Mouse (Mus musculus) heart, embryonic 15.5 days (tissue): ENCODE results near the gene Mapk1ip1l. TPM values are rescaled to one million over a fixed set of nuclear protein-coding genes. Genes with fewer than 3 reads are reported as not detected.
"Not testable (repeated sequence)": the region's sequence is repeated elsewhere in the genome, so short reads cannot be mapped to it uniquely, and the experiment has no call there.

Experiments used
- ATAC-seq: fragments of 200-750 bp; cut with Nextera tagmentation; replicated peaks from 2 replicates; pipeline ENCODE4 v1.8.0; 2017; ENCODE audit warnings: low read depth, moderate TSS enrichment; ENCODE audit not compliant: insufficient number of reproducible peaks, insufficient read depth, low FRiP score
- H3K27ac ChIP-seq: fragments of 300-500 bp; sonication (generic); 2 replicates; pipeline ENCODE4 v1.5.1; 2015; ENCODE audit warnings: mild to moderate bottlenecking, inconsistent platforms
- H3K27me3 ChIP-seq: fragments of 300-500 bp; sonication (generic); 2 replicates; pipeline ENCODE4 v1.6.1; 2015; ENCODE audit warnings: inconsistent platforms
- H3K36me3 ChIP-seq: fragments of 300-500 bp; sonication (generic); 2 replicates; pipeline ENCODE4 v1.6.1; 2015; ENCODE audit warnings: mild to moderate bottlenecking, inconsistent platforms
- H3K4me1 ChIP-seq: fragments of 300-500 bp; sonication (generic); replicated peaks from 2 replicates; pipeline ENCODE4 v1.6.1; 2015; ENCODE audit warnings: inconsistent platforms
- H3K4me2 ChIP-seq: fragments of 300-500 bp; sonication (generic); 2 replicates; pipeline ENCODE4 v1.6.1; 2015; ENCODE audit warnings: inconsistent platforms, mild to moderate bottlenecking, moderate library complexity
- H3K4me3 ChIP-seq: fragments of 300-500 bp; sonication (generic); 2 replicates; pipeline ENCODE4 v1.5.1; 2015; ENCODE audit warnings: mild to moderate bottlenecking, inconsistent platforms
- H3K9ac ChIP-seq: fragments of 300-500 bp; sonication (generic); 2 replicates; pipeline ENCODE4 v1.6.1; 2015; ENCODE audit warnings: mild to moderate bottlenecking, inconsistent platforms
- H3K9me3 ChIP-seq: fragments of 300-500 bp; sonication (generic); replicated peaks from 2 replicates; pipeline ENCODE4 v1.6.1; 2016; ENCODE audit warnings: inconsistent platforms
- WGBS: fragments of 180-500 bp; shearing (Covaris S2); methylation state at CpG from one replicate; pipeline ENCODE4 v1.1.7; 2015; ENCODE audit warnings: mixed read lengths; 5-methylcytosine and 5-hydroxymethylcytosine counted together
- polyA plus RNA-seq: library from polyadenylated mRNA; unstranded; fragments of >200 nt; fragmentation: Nextera tagmentation; extraction: Ambion mirVana; gene quantifications from 2 replicates; pipeline ENCODE4 v1.2.1, GENCODE M21; 2015

Mapk1ip1l gene
- polyA plus RNA-seq, 1 experiment from 2014 or later: 35.9 TPM

DNA sequence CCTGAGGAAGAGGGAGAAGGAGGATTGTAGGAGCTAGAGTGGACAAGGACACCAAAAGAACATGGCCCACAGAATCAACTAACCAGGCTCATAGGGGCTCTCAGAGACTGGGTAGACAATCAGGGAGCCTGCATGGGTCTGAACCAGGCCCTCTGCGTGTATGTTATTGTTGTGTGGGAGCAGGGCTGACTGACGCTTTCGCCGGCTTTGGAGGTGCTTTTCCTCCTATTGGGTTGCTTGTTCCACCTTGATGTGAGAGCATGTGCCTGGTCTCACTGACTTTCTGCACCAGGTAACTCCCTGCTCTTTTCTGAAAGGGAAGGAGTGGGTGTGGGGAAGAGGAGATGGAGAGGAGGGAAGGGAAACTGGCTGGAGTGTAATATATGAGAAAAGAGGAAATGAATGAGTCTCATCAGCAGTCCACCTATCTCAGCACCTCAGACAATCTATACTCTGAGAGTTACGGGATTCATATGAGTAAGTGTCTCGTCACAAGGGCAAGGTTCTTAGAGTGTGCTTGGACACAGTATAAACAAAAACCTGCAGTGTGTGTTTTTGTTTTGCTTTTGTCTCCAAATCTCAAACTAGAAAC lies 6.8 kb downstream of the Mapk1ip1l start:
- no peaks in the 10 kb centered on the region for H3K9me3 ChIP-seq
- H3K36me3 ChIP-seq: no peaks in the 10 kb centered on the region
- no peaks in the 10 kb centered on the region for H3K27me3 ChIP-seq
- H3K4me1 ChIP-seq: peaks cover 11% of the 10 kb centered on the region
- ATAC-seq: no peak
- no peak overlapping the region for H3K27ac ChIP-seq
- no peak overlapping the region for H3K4me2 ChIP-seq
- no peak overlapping the region for H3K9ac ChIP-seq
- no peak overlapping the region for H3K4me3 ChIP-seq
- WGBS: 81% methylated on average over 6 of the region's 6 CpGs

DNA sequence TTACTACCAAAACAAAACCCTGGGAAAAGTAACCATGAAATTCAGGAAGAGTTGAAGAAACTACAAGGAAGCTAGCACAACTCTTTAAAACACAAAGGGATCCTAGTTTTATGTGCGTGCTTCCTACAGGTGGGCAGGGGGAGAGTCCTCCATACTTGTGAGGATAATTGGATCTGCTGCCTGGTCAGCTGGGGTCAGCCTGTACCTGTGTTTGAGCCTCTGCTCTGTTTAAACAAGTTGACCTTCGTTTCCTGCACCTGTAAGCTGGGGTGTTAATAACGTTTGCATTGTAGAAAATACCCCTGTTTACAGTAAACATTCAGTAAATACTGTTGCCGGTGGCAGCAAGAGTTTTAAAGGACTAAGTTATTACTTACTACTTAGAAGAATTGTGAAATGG lies 7.9 kb downstream of the Mapk1ip1l start:
- H3K9ac ChIP-seq: no peak overlapping the region
- H3K4me1 ChIP-seq: peaks cover 4% of the 10 kb centered on the region; the same call in 1 of the 2 replicates
- no peak for ATAC-seq
- no peak overlapping the region for H3K27ac ChIP-seq
- no peaks in the 10 kb centered on the region for H3K27me3 ChIP-seq
- no peak overlapping the region for H3K4me2 ChIP-seq
- no peak overlapping the region for H3K4me3 ChIP-seq
- H3K36me3 ChIP-seq: peaks cover 10% of the 10 kb centered on the region
- WGBS: 86% methylated on average over 4 of the region's 4 CpGs
- no peaks in the 10 kb centered on the region for H3K9me3 ChIP-seq

DNA sequence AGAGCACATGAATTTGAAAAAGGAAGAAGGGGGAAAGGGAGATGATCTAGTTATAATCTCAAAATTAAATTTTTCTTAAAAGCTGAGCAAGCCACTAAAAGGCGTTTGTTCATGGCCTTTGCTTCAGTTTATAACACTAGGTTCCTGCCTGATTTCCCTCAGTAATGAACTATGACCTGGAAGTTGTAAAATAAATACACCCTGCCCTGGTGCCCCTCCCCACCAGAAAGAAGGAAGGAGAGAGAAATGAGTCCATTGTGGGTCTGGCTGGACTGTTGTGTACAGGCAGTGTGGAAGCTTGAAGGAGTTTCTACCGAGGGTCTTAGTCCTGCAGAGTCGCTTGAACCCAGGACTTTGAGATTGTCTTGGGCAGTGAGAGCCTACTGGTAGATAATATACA lies 9.6 kb downstream of the Mapk1ip1l start:
- H3K36me3 ChIP-seq: peaks cover 24% of the 10 kb centered on the region
- no peak for ATAC-seq
- no peaks in the 10 kb centered on the region for H3K27me3 ChIP-seq
- 87% methylated on average over 3 of the region's 3 CpGs for WGBS
- peaks cover 4% of the 10 kb centered on the region; the same call in 1 of the 2 replicates for H3K4me1 ChIP-seq
- H3K27ac ChIP-seq: no peak overlapping the region
- H3K9me3 ChIP-seq: no peaks in the 10 kb centered on the region
- no peak overlapping the region for H3K4me2 ChIP-seq
- H3K9ac ChIP-seq: no peak overlapping the region
- no peak overlapping the region for H3K4me3 ChIP-seq

DNA sequence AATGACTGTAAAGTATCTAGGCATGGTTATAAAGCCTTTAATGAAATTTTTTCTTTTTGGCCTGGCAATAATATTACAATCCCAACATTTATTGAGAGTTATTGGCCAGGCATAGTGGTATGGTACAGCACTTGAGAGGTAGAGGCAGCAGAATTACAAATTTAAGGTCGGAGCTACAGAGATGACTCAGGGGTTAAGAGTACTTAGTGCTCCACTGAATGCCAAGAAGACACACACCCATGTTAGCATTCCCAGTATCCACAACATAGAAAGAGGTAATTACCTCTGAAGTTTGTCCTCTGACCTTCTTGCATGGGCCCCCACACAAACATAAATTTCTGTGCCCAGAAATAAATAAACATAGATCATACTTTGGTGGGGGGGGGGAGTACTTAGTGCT lies 11.0 kb downstream of the Mapk1ip1l start:
- H3K4me1 ChIP-seq: no peaks in the 10 kb centered on the region
- 88% methylated on average over 1 of the region's 1 CpGs for WGBS
- ATAC-seq: no peak
- H3K27me3 ChIP-seq: no peaks in the 10 kb centered on the region
- no peak overlapping the region for H3K9ac ChIP-seq
- no peaks in the 10 kb centered on the region for H3K9me3 ChIP-seq
- no peak overlapping the region for H3K27ac ChIP-seq
- no peak overlapping the region for H3K4me2 ChIP-seq
- H3K36me3 ChIP-seq: peaks cover 35% of the 10 kb centered on the region
- no peak overlapping the region for H3K4me3 ChIP-seq

DNA sequence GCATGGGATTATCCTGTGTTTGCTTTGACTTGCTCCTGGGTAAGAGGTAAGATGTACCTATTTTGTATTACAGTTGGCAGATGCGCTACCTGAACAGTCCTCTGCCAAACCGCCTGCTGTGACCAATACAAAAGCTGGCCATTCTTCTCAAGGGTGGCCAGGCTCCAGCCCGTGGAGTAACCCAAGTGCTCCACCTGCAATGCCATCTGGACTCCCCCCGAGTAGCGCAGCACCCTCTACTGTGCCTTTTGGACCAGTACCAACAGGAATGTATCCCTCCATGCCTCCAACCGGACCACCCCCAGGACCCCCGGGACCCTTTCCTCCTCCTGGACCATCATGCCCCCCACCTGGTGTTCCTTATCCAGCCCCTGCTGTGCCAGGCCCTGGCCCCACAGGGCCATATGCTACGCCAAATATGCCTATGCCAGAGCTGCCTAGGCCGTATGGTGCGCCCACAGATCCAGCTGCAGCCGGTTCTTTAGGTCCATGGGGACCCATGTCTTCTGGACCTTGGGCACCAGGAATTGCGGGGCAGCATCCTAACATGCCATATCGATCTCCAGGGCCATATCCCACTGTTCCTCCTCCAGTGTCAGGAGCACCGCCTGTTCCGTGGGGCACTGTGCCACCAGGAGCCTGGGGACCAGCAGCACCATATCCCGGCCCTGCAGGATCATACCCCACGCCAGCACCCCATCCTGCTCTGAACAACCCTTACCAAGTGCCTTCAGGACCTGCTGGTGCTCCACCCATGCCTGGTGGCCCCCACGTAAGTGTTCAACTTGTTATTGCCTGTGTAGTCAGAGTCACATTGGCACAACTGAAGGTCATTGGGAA lies 12.5 kb downstream of the Mapk1ip1l start:
- no peak overlapping the region for H3K4me2 ChIP-seq
- 94% methylated on average over 18 of the region's 18 CpGs for WGBS

DNA sequence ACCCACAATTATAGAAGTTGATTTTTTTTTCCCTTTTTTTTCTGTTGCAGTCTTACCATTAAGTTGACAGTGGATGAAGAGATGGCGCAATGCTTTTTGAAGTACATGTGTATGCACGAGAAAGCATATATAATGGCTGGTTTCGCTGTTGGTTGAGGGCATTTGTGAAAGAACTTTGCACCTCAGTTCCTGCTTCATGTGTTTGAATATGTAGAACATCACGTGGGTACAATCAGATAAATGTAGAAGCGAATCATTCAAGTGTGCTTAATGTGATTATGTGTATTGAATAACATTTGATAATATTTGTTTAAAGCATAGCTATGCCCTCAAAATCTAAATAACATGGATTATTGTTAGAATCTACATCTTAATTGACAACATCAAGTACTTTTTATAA lies 21.3 kb downstream of the Mapk1ip1l start:
- 90% methylated on average over 5 of the region's 5 CpGs for WGBS
- H3K4me2 ChIP-seq: no peak overlapping the region
- H3K4me1 ChIP-seq: no peaks in the 10 kb centered on the region
- no peak overlapping the region for H3K27ac ChIP-seq
- ATAC-seq: no peak
- H3K9ac ChIP-seq: no peak overlapping the region
- peaks cover 26% of the 10 kb centered on the region for H3K36me3 ChIP-seq
- H3K27me3 ChIP-seq: no peaks in the 10 kb centered on the region
- H3K4me3 ChIP-seq: no peak overlapping the region
- no peaks in the 10 kb centered on the region for H3K9me3 ChIP-seq

More for the DNA sequence above, 12.5 kb downstream of the Mapk1ip1l start:
- H3K27me3 ChIP-seq: no peaks in the 10 kb centered on the region
- no peaks in the 10 kb centered on the region for H3K4me1 ChIP-seq
- no peak for ATAC-seq
- no peak overlapping the region for H3K9ac ChIP-seq
- H3K4me3 ChIP-seq: no peak overlapping the region
- H3K27ac ChIP-seq: no peak overlapping the region
- peaks cover 45% of the 10 kb centered on the region for H3K36me3 ChIP-seq
- H3K9me3 ChIP-seq: no peaks in the 10 kb centered on the region

DNA sequence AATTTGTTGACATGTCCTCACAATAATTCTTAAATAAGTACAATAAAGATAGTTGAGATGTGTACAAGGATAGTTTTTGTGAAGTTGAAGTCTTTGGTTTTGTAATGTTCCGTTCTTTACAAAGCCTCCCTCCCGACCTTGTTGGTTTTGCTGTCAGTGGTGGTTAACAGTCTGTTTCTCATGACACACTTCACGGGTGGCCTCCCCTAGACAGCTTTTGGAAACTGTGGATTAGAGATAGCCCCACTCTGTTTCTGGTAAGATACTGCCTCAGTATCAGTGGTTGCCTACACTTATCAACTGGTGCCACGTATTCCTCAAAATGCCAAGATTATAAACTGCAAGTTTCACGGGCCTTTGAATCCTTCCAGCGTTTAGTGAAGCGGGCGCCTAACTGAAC lies 23.5 kb downstream of the Mapk1ip1l start:
- peaks cover 16% of the 10 kb centered on the region for H3K36me3 ChIP-seq
- WGBS: 80% methylated on average over 7 of the region's 8 CpGs
- not testable (repeated sequence) for H3K9ac ChIP-seq

DNA sequence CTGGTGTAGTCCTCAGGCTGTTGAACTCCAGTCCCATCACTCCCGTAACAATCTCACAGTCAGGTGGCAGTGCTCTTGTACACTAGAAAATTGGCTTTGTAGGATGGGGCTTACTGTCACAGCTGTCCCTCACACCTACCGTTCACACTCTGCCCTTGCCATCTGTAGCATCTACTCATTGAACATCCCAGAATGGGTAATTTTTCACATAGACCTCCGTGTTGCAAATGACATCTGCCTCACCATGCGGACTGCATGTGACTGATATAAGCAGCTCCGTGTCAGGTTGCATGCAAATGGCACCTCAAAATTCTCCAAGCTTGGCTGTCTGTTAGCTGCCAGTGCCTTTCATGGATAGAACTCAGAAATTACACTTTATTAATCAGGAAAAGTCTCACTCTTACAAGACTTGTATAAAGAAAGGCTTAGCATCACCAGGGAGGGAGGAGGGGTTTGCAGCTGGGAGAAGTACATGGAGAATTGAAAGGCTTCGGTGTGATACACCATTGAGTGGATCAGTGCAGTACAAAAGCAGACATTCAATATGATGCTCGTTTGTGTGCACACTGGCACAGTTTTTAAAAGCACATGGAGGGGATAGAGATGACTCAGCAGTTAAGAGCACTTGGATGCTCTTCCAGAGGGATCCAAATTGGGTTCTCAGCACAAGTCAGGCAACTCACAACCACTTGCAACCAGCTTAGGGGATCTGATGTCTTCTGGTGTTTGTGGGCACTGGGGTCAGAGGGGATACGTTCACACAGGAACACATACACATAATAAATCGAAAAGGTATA lies 28.1 kb downstream of the Mapk1ip1l start:
- ATAC-seq: no peak
- Histone ChIP-seq H3K4me1 (no peaks in the 10 kb centered on the region), H3K36me3 (0 out of 2 replicates have a peak, but pooled peaks cover 2% of the 10 kb centered on the region), H3K9ac (no peak overlapping the region), H3K4me3 (no peak overlapping the region), H3K27ac (no peak overlapping the region), H3K9me3 (no peaks in the 10 kb centered on the region), H3K4me2 (no peak overlapping the region), H3K27me3 (no peaks in the 10 kb centered on the region)
- 86% methylated on average over 9 of the region's 9 CpGs for WGBS

More for the DNA sequence above, 23.5 kb downstream of the Mapk1ip1l start:
- not testable (repeated sequence) for H3K4me3 ChIP-seq, H3K4me1 ChIP-seq, H3K27me3 ChIP-seq, H3K4me2 ChIP-seq, H3K27ac ChIP-seq, ATAC-seq, H3K9me3 ChIP-seq

DNA sequence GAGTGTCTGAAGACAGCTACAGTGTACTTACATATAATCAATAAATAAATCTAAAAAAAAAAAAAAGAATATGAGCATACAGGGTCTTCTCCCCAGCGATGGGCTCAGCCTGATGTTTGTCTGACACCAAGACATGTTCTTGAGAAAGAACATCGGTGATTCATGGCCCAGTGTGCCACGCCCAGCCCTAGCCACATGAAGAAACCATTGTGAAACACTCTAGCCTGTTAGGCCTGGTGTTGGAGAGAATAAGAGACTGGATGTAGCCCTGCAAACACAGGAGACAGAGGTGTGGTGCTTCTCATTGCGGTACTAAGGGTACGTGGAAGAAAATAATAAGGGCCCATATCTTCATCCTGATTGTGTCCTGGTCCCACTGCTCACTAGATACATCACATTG lies 29.3 kb downstream of the Mapk1ip1l start:
- Histone ChIP-seq H3K9ac (no peak overlapping the region), H3K4me3 (no peak overlapping the region), H3K36me3 (no peaks in the 10 kb centered on the region), H3K4me1 (no peaks in the 10 kb centered on the region), H3K4me2 (no peak overlapping the region), H3K27ac (no peak overlapping the region), H3K27me3 (no peaks in the 10 kb centered on the region), H3K9me3 (no peaks in the 10 kb centered on the region)
- no peak for ATAC-seq
- WGBS: 87% methylated on average over 5 of the region's 5 CpGs

DNA sequence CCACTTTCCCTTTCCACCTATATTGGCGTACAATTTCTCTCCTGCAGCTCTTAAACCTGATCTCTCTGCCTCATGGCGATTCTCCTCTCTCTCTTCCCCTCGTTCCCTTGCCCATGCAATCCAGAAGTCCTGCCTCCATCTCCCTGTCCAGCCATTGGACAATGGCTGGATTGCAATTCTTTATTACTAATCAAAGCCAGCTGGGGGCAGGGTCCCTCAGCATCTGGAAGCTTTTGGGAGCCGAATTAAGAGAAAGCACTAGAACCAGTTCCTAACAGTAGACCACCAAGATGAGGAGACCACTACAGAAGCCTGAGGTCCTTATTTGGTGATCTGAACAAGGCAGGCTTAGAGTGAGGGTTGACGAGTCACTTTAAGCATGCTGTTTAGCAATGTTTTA lies 33.9 kb downstream of the Mapk1ip1l start:
- no peaks in the 10 kb centered on the region for H3K4me1 ChIP-seq
- no peaks in the 10 kb centered on the region for H3K27me3 ChIP-seq
- H3K36me3 ChIP-seq: no peaks in the 10 kb centered on the region
- H3K27ac ChIP-seq: no peak overlapping the region
- no peak for ATAC-seq
- 65% methylated on average over 5 of the region's 5 CpGs for WGBS
- H3K9ac ChIP-seq: no peak overlapping the region
- H3K9me3 ChIP-seq: no peaks in the 10 kb centered on the region
- no peak overlapping the region for H3K4me3 ChIP-seq
- H3K4me2 ChIP-seq: no peak overlapping the region

DNA sequence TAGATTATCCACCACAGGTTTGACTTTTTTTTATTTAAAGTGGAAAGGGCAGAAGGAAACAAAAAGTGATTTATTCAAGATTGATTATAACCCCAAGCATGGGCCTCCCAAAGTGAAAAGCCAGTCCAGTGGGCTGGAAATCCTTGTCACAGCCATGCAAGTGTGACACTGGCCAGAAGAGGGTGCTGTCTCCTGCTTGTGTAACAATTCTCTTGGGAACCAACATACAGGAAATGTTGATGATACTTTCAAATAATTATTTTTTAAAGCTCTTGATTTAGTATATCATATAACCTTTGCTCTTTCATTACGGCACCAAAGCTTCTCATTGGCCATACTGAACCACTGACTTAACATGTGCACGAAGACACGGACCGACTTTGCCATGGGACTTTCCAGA lies 36.8 kb downstream of the Mapk1ip1l start:
- H3K9me3 ChIP-seq: no peaks in the 10 kb centered on the region
- ATAC-seq: no peak
- H3K4me3 ChIP-seq: no peak overlapping the region
- H3K36me3 ChIP-seq: no peaks in the 10 kb centered on the region
- 76% methylated on average over 4 of the region's 4 CpGs for WGBS
- no peaks in the 10 kb centered on the region for H3K27me3 ChIP-seq
- H3K4me2 ChIP-seq: no peak overlapping the region
- no peak overlapping the region for H3K9ac ChIP-seq
- H3K27ac ChIP-seq: no peak overlapping the region
- H3K4me1 ChIP-seq: no peaks in the 10 kb centered on the region
